Mouse (Mus musculus): ENCODE results near the gene Smarce1. TPM values are rescaled to one million over a fixed set of nuclear protein-coding genes. Genes with fewer than 3 reads are reported as not detected.

The Smarce1 gene
- total and polyA plus RNA-seq, 3 experiments: 149 to 464 (median 246) TPM

GRCm38 (mm10) chr11:99226298-99226697 lies 4.5 kb downstream of the Smarce1 start:
- Histone ChIP-seq H3K9me3 (replicated peaks; ENCODE audit: low read length) (no peaks in the 10 kb centered on the region), H3K4me3 (replicated peaks in 1 of 3; ENCODE audit: low read depth in 2 of 3, low read length in 2 of 3, poor library complexity in 1 of 3) (no peak overlapping the region), H3K79me2 (replicated peaks; ENCODE audit: control insufficient read depth, extremely low read depth, insufficient read depth, poor library complexity, severe bottlenecking) (peaks cover 70% of the 10 kb centered on the region), H3K4me2 (ENCODE audit: insufficient read depth, low read depth, poor library complexity, severe bottlenecking) (no peak overlapping the region), H3K9ac (ENCODE audit: insufficient read depth, low read depth) (no peak overlapping the region), H3K27me3 (replicated peaks) (no peaks in the 10 kb centered on the region), H3K4me1 (ENCODE audit: control insufficient read depth in 1 of 2, insufficient read depth in 2 of 2) (peaks cover 0 to 46% of the 10 kb centered on the region in 2 experiments; a peak in 3 of 4 replicates), H3K36me3 (replicated peaks in 1 of 2; ENCODE audit: control insufficient read depth in 1 of 2, insufficient read depth in 1 of 2, low read length in 1 of 2) (peaks cover 50 to 64% of the 10 kb centered on the region in 2 experiments), H3K27ac (ENCODE audit: insufficient read depth, low read depth) (no peak overlapping the region)
- in situ Hi-C loops (cut with MboI; ENCODE audit: low pct_ligation_motif_present, low pct_unique_long_range_greater_than_20kb, low sequenced_read_pairs) (no loop called here), dilution Hi-C loops (cut with MboI; ENCODE audit: extremely low pct_ligation_motif_present, extremely low pct_unique_long_range_greater_than_20kb, low sequenced_read_pairs) (no loop called here)
- TF ChIP-seq MXI1 (IDR thresholded peaks at IDR 0.05; ENCODE audit: low read depth, low read length) (no peak), POLR2AphosphoS2 (IDR thresholded peaks at IDR 0.05; ENCODE audit: low read depth, low read length) (no peak), E2F4 (IDR thresholded peaks at IDR 0.05; ENCODE audit: insufficient replicate concordance, low read depth, low read length) (no peak), UBTF (IDR thresholded peaks at IDR 0.05; ENCODE audit: low read depth, low read length) (no peak), JUND (conservative IDR thresholded peaks at IDR 0.05; ENCODE audit: low read depth, low read length) (no peak), IRF4 (IDR thresholded peaks at IDR 0.05; ENCODE audit: low read depth, low read length) (no peak), CHD2 (IDR thresholded peaks at IDR 0.05; ENCODE audit: low read length) (no peak), GABPA (IDR thresholded peaks at IDR 0.05; ENCODE audit: insufficient replicate concordance, low read depth, low read length) (no peak), MAX (IDR thresholded peaks at IDR 0.05; ENCODE audit: low read length) (no peak), TCF12 (IDR thresholded peaks at IDR 0.05; ENCODE audit: low read depth, low read length) (no peak), ZKSCAN1 (IDR thresholded peaks at IDR 0.05; ENCODE audit: borderline replicate concordance, low read depth, low read length) (no peak), ZC3H11A (IDR thresholded peaks at IDR 0.05; ENCODE audit: low read depth, low read length) (no peak), MEF2A (IDR thresholded peaks at IDR 0.05; ENCODE audit: borderline replicate concordance, low read depth, low read length) (no peak), NRF1 (IDR thresholded peaks at IDR 0.05; ENCODE audit: low read depth, low read length) (no peak), USF1 (IDR thresholded peaks at IDR 0.05; ENCODE audit: low read depth, low read length) (no peak), RAD21 (IDR thresholded peaks at IDR 0.05; ENCODE audit: low read depth, low read length) (no peak), HCFC1 (IDR thresholded peaks at IDR 0.05; ENCODE audit: low read depth, low read length) (no peak)
- DNase-seq (ENCODE audit: extremely low read depth): no peak

- TF ChIP-seq ZNF384 (IDR thresholded peaks at IDR 0.05; ENCODE audit: low read depth, low read length) (no peak), MEF2A (IDR thresholded peaks at IDR 0.05; ENCODE audit: borderline replicate concordance, low read depth, low read length) (no peak), EP300 (IDR thresholded peaks at IDR 0.05; ENCODE audit: low read length) (no peak), CHD2 (IDR thresholded peaks at IDR 0.05; ENCODE audit: low read length) (no peak), HCFC1 (IDR thresholded peaks at IDR 0.05; ENCODE audit: low read depth, low read length) (no peak), MXI1 (IDR thresholded peaks at IDR 0.05; ENCODE audit: low read depth, low read length) (no peak), ETS1 (conservative IDR thresholded peaks at IDR 0.05; ENCODE audit: low read depth, low read length) (no peak), ZC3H11A (IDR thresholded peaks at IDR 0.05; ENCODE audit: low read depth, low read length) (no peak), MAZ (IDR thresholded peaks at IDR 0.05; ENCODE audit: low read depth, low read length) (no peak)
- Histone ChIP-seq H3K9ac (ENCODE audit: insufficient read depth, low read depth) (no peak overlapping the region), H3K4me1 (ENCODE audit: control insufficient read depth in 1 of 2, insufficient read depth in 2 of 2) (peaks cover 0 to 38% of the 10 kb centered on the region in 2 experiments; a peak in 3 of 4 replicates), H3K79me2 (replicated peaks; ENCODE audit: control insufficient read depth, extremely low read depth, insufficient read depth, poor library complexity, severe bottlenecking) (peaks cover 52% of the 10 kb centered on the region), H3K36me3 (replicated peaks in 1 of 2; ENCODE audit: control insufficient read depth in 1 of 2, insufficient read depth in 1 of 2, low read length in 1 of 2) (peaks cover 69 to 93% of the 10 kb centered on the region in 2 experiments), H3K27ac (ENCODE audit: insufficient read depth, low read depth) (no peak overlapping the region), H3K4me3 (replicated peaks in 1 of 3; ENCODE audit: low read depth in 2 of 3, low read length in 2 of 3, poor library complexity in 1 of 3) (no peak overlapping the region), H3K9me3 (replicated peaks; ENCODE audit: low read length) (no peaks in the 10 kb centered on the region), H3K27me3 (replicated peaks) (no peaks in the 10 kb centered on the region), H3K4me2 (ENCODE audit: insufficient read depth, low read depth, poor library complexity, severe bottlenecking) (no peak overlapping the region)
- DNase-seq (ENCODE audit: extremely low read depth): no peak
- dilution Hi-C loops (cut with MboI; ENCODE audit: extremely low pct_ligation_motif_present, extremely low pct_unique_long_range_greater_than_20kb, low sequenced_read_pairs): no loop called here
- in situ Hi-C loops (cut with MboI; ENCODE audit: low pct_ligation_motif_present, low pct_unique_long_range_greater_than_20kb, low sequenced_read_pairs): no loop called here
Measured at GRCm38 (mm10) chr11:99223310-99223709, 7.5 kb downstream of the Smarce1 start.

All from CH12.LX (cell line).